Mouse (Mus musculus) forebrain, embryonic 11.5 days (tissue): ENCODE measurements around the gene Adprhl1. TPM values are rescaled to one million over a fixed set of nuclear protein-coding genes. Genes with fewer than 3 reads are reported as not detected.

Source experiments
- ATAC-seq: fragments of 200-750 bp; cut with Nextera tagmentation; replicated peaks from 2 replicates; pipeline ENCODE4 v1.8.0; 2017; ENCODE audit warnings: moderate TSS enrichment; ENCODE audit not compliant: low FRiP score
- DNase-seq: peaks from one replicate; pipeline ENCODE4 v3.0.0-alpha.2; 2017; ENCODE audit warnings: low spot score
- H3K27ac ChIP-seq: fragments of 300-500 bp; sonication (generic); 2 replicates; pipeline ENCODE4 v1.5.1; 2014; ENCODE audit warnings: low read depth, low read length
- H3K27me3 ChIP-seq: fragments of 300-500 bp; sonication (generic); 2 replicates; pipeline ENCODE4 v1.6.1; 2014; ENCODE audit warnings: mild to moderate bottlenecking, low read length, mixed read lengths; ENCODE audit not compliant: control insufficient read depth, insufficient read depth
- H3K36me3 ChIP-seq: fragments of 300-500 bp; sonication (generic); 2 replicates; pipeline ENCODE4 v1.6.1; 2014; ENCODE audit warnings: mild to moderate bottlenecking, low read length, moderate library complexity, mixed read lengths; ENCODE audit not compliant: control insufficient read depth, insufficient read depth
- H3K4me1 ChIP-seq: fragments of 300-500 bp; sonication (generic); replicated peaks from 2 replicates; pipeline ENCODE4 v1.6.1; 2014; ENCODE audit warnings: low read length, mixed read lengths; ENCODE audit not compliant: control insufficient read depth, insufficient read depth
- H3K4me2 ChIP-seq: fragments of 300-500 bp; sonication (generic); 2 replicates; pipeline ENCODE4 v1.6.1; 2014; ENCODE audit warnings: low read depth, mild to moderate bottlenecking, low read length, moderate library complexity, mixed read lengths; ENCODE audit not compliant: severe bottlenecking
- H3K4me3 ChIP-seq: fragments of 300-500 bp; sonication (generic); 2 replicates; pipeline ENCODE4 v1.5.1; 2014; ENCODE audit warnings: low read depth, low read length
- H3K9ac ChIP-seq: fragments of 300-500 bp; sonication (generic); 2 replicates; pipeline ENCODE4 v1.6.1; 2014; ENCODE audit warnings: low read length
- H3K9me3 ChIP-seq: fragments of 300-500 bp; sonication (generic); 2 replicates; pipeline ENCODE4 v1.6.1; 2016; ENCODE audit warnings: low read length, mixed read lengths; ENCODE audit not compliant: control insufficient read depth
- WGBS: fragments of 180-500 bp; shearing (Covaris S2); extraction: QIAGEN DNeasy Blood & Tissue Kit; methylation state at CpG from one replicate; pipeline ENCODE4 v1.1.7; 2014; 5-methylcytosine and 5-hydroxymethylcytosine counted together
- polyA plus RNA-seq: library from polyadenylated mRNA; unstranded; fragments of >200 nt; fragmentation: Nextera tagmentation; extraction: Ambion mirVana; gene quantifications from 2 replicates; pipeline ENCODE4 v1.2.1, GENCODE M21; 2014

Adprhl1 gene
- polyA plus RNA-seq: not detected in 2 replicates

DNA sequence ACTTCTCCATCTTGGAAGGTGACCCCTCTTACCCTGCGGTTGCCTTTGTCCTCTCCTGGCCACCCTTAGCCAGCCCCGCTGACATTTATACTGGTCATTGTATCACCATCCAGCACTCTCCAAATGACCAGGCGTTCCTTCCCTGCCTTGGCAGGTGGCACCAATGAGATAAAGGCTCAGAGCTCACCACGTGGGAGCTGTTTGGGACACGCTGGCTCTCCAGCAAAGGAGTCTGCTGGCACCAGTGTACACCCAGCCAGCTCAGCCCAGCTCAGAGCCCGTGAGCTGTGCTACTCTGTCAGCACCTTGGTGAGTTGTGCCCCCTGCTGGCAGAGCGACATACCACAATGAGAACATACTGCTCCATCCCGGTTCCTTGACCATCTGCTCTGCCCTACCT lies at the start of gene Adprhl1:
TSS of gene Adprhl1 (minus strand) at position 144 of the 400 bp plus-strand sequence.
- H3K4me2 ChIP-seq: no peak within 1 kb of the TSS
- H3K4me1 ChIP-seq: no peaks in the 10 kb centered on the region
- no peak within 1 kb of the TSS for H3K27ac ChIP-seq
- H3K27me3 ChIP-seq: no peaks in the 10 kb centered on the region
- ATAC-seq: peak; percentile 44; the same call in 1 of the 2 replicates
- H3K4me3 ChIP-seq: no peak within 1 kb of the TSS
- DNase-seq: peak; percentile 78
- H3K36me3 ChIP-seq: no peaks in the 10 kb centered on the region
- H3K9me3 ChIP-seq: no peaks in the 10 kb centered on the region
- 41% methylated on average over 8 of the region's 8 CpGs for WGBS
- H3K9ac ChIP-seq: no peak within 1 kb of the TSS

DNA sequence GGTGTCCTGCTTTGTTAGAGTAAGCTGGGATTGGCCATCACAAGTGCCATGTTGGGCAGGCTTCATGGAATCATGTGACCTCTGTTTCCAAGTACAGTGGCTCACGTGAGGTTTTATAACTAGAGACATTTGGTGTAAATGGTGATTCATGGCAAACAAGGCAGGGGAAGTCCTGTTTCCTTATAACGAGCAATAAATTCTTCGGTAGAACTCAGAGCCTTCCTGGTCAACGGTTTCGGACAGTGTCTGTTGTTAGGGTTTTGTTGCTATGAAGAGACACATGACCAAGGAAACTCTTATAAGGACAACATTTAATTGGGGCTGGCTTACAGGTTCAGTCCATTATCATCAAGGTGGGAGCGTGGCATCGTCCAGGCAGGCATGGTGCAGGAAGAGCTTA lies 47.1 kb upstream of the Adprhl1 start:
- Histone ChIP-seq H3K27me3 (no peaks in the 10 kb centered on the region), H3K36me3 (peaks cover 11% of the 10 kb centered on the region; the same call in 1 of the 2 replicates), H3K9ac (no peak overlapping the region), H3K4me3 (no peak overlapping the region), H3K9me3 (no peaks in the 10 kb centered on the region), H3K4me1 (no peaks in the 10 kb centered on the region), H3K4me2 (no peak overlapping the region), H3K27ac (no peak overlapping the region)
- 97% methylated on average over 7 of the region's 7 CpGs for WGBS
- DNase-seq (no peak), ATAC-seq (no peak)

DNA sequence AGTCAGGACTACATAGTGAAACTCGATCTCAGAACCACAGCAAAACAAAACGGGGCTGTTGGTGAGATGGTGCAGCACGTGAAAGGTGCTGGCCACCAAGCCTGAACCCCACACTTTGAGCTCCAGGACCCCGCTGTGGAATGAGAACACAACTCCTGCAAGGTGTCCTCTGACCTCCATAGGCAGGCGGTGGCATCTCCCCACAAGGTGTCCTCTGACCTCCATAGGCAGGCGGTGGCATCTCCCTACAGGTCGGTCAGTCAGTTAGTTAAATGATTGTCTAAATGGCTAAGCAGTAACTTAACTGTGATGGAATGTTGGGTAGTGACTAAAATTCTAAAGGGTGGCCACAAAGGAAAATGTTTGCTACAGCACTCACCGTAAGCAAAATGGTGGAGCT lies 45.6 kb upstream of the Adprhl1 start:
- Histone ChIP-seq H3K36me3 (peaks cover 11% of the 10 kb centered on the region; the same call in 1 of the 2 replicates), H3K4me2 (no peak overlapping the region), H3K27ac (no peak overlapping the region), H3K9me3 (no peaks in the 10 kb centered on the region), H3K4me3 (no peak overlapping the region), H3K9ac (no peak overlapping the region), H3K4me1 (no peaks in the 10 kb centered on the region), H3K27me3 (no peaks in the 10 kb centered on the region)
- WGBS: 96% methylated on average over 8 of the region's 8 CpGs
- ATAC-seq (no peak), DNase-seq (no peak)

DNA sequence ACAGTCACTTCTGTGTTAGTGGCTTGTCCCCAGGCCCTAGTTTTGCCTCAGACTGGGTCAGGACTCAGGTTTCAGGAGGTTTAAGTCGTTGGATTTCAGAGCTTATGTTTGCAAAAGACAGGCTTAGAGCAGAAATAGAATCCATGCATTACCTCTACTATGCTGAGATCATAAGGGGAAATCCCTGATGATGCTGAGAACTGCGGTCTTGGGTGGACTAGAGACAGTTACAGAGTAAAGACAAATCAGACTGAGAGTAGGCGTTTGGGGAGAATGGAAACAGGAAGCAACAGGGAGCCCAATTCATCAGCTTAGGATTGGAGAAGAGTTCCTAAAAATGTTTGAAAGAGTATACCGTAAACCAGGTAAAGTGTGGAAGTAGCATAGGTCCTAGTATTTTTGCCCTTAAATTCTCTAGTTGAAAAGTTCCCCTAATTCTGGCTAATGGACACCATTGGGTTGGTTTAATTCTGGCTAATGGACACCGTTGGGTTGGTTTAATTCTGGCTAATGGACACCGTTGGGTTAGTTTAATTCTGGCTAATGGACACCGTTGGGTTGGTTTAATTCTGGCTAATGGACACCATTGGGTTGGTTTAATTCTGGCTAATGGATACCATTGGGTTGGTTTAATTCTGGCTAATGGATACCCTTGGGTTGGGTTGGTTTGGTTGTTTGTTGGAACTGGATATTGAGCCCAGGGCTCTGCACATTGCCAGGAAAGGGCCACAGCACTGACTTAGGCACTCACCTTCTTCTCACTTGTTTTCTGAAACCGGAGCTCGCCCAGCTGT lies 39.9 kb upstream of the Adprhl1 start:
- H3K9me3 ChIP-seq: no peaks in the 10 kb centered on the region
- no peak for ATAC-seq
- 94% methylated on average over 9 of the region's 9 CpGs for WGBS
- no peak overlapping the region for H3K4me2 ChIP-seq
- no peak overlapping the region for H3K9ac ChIP-seq
- no peak overlapping the region for H3K4me3 ChIP-seq
- no peak for DNase-seq
- H3K27me3 ChIP-seq: no peaks in the 10 kb centered on the region
- no peak overlapping the region for H3K27ac ChIP-seq
- peaks cover 3% of the 10 kb centered on the region; the same call in 1 of the 2 replicates for H3K36me3 ChIP-seq
- H3K4me1 ChIP-seq: peaks cover 2% of the 10 kb centered on the region; the same call in 1 of the 2 replicates

DNA sequence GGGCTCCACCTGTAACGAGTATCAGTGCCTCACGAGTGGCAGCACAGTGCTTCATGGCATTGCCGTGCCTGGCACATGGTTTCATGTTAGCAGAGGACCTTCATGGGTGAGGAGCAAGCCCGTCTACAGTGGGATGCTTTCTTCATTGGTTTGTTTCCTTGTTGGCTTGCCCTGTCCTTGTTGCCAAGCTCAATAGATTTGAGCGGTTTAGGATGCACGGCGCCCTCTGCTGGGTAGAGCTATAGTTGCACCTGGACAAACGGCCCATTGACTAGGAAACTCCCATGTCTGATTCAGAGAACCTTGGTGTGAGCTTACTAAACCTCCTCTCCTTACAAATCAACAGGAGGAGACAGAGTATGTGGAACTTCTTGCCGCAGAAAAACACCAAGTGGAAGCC lies 38.4 kb upstream of the Adprhl1 start:
- 24% methylated on average over 9 of the region's 9 CpGs for WGBS
- Histone ChIP-seq H3K9me3 (no peaks in the 10 kb centered on the region), H3K4me2 (no peak overlapping the region), H3K4me3 (no peak overlapping the region), H3K4me1 (peaks cover 5% of the 10 kb centered on the region; the same call in 1 of the 2 replicates), H3K36me3 (peaks cover 3% of the 10 kb centered on the region; the same call in 1 of the 2 replicates), H3K27me3 (no peaks in the 10 kb centered on the region), H3K27ac (no peak overlapping the region), H3K9ac (no peak overlapping the region)
- ATAC-seq (no peak), DNase-seq (peak; percentile 87)

DNA sequence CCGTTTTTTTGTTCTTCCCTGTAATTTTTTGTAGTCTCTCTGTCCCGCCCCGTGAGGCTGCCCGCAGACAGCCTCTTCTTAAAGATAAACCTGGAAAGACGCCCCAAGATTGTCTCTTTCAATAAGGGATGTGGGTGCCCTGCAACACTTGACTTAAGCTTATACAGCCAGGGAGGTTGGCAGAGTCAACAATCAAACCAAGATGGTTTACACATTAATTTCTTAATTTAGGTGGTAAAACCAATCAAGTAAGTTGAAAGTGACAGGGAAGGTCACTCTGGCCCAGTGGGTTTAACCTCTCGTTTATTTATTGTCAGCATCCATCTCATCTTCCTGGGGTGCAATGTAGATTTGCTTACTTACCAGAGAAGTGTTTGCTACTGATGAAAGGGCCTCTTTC lies 34.7 kb upstream of the Adprhl1 start:
- H3K9me3 ChIP-seq: no peaks in the 10 kb centered on the region
- H3K9ac ChIP-seq: peak overlapping the region; percentile 81
- WGBS: 5% methylated on average over 6 of the region's 6 CpGs
- peak overlapping the region; percentile 90 for H3K4me2 ChIP-seq
- no peak overlapping the region for H3K27ac ChIP-seq
- no peaks in the 10 kb centered on the region for H3K27me3 ChIP-seq
- H3K36me3 ChIP-seq: no peaks in the 10 kb centered on the region; the same call in 1 of the 2 replicates
- peak overlapping the region; percentile 61 for H3K4me3 ChIP-seq
- DNase-seq (no peak), ATAC-seq (no peak)
- H3K4me1 ChIP-seq: peaks cover 5% of the 10 kb centered on the region; the same call in 1 of the 2 replicates

DNA sequence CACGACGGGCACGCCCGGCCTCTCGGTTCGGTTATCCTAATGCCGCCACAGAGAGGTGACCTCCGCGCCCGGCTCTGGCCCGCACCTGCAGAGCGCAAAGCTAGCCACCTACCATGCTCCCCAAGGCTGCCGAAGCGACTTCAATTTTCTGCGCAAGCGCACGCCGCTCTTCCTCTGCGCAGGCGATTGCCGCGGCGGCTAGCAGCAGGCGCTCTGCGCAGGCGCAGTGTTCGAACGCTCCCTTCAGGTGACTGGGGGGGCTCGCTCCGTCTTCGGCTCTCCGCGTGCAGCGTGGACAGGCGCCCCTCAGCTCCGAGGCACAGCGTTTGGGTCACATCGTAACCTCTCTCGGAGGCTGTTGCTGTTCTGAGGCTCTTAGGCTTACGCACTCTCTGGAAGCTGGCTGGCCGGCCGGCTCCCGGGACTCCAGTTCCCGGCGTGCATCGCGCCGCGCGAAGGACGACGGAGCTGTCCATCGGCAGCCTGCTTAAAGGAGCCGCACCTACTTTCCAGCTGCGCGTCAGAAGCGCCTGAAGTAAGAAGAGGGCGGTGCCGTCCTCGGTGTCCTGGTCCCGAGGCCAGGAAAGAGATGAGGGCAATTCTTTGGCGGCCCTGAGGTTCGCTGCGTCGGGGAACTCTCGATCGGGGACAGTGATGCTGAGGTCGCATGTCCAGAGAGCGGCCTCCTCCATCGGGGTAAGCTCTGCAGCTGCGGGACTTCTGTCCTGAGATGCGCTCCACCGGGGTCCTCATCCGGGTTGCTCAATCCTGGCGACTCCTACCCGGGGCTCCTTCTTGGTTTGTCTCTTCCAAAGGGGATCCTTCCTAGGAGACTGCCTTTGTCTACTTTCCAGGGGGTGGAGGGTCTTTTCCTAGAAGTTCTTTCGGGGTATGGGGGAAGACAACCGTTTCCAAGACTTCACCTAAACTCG lies 34.0 kb upstream of the Adprhl1 start, which contains the start of the genes Dcun1d2 and Tmco3:
TSS of gene Dcun1d2 (minus strand) at position 440 of the 932 bp plus-strand sequence.
TSS of gene Tmco3 (plus strand) at position 499 of the 932 bp plus-strand sequence.
- Histone ChIP-seq H3K4me1 (peaks cover 5% of the 10 kb centered on the region; the same call in 1 of the 2 replicates), H3K27me3 (no peaks in the 10 kb centered on the region), H3K4me2 (peak within 1 kb of the TSS; percentile 90), H3K4me3 (peak within 1 kb of the TSS; percentile 61), H3K9me3 (no peaks in the 10 kb centered on the region; the same call in 1 of the 2 replicates), H3K9ac (peak within 1 kb of the TSS; percentile 81), H3K36me3 (no peaks in the 10 kb centered on the region; the same call in 1 of the 2 replicates), H3K27ac (peak within 1 kb of the TSS; percentile 85)
- DNase-seq (peak; percentile 95), ATAC-seq (peak; percentile 91)
- under 1% methylated on average over 79 of the region's 79 CpGs for WGBS

DNA sequence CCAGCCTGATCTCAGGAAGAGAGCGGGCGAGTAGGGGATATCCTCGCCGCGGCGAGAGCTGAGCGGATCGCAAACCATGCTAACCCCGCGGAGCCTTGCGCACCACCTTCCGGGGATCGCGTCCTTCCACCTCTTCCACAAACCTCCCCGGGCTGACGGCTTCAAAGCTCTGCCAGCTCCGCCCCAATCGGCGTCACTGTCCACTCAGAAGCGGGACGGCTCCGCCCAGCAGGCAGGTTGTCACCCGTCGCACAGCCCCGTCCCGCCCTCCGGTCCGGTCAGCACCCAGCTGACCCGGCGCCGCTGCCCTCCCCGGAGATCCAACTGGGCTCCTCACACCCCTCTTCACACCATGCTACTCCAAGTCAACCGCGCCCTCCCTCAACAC lies 33.3 kb upstream of the Adprhl1 start:
- WGBS: under 1% methylated on average over 33 of the region's 34 CpGs
- H3K36me3 ChIP-seq: no peaks in the 10 kb centered on the region; the same call in 1 of the 2 replicates
- H3K27ac ChIP-seq: peak overlapping the region; percentile 85
- DNase-seq: peak; percentile 90
- H3K4me2 ChIP-seq: peak overlapping the region; percentile 90
- H3K4me1 ChIP-seq: peaks cover 5% of the 10 kb centered on the region; the same call in 1 of the 2 replicates
- no peaks in the 10 kb centered on the region; the same call in 1 of the 2 replicates for H3K9me3 ChIP-seq
- peak; percentile 80; the same call in 1 of the 2 replicates for ATAC-seq
- H3K4me3 ChIP-seq: peak overlapping the region; percentile 61
- no peaks in the 10 kb centered on the region for H3K27me3 ChIP-seq
- peak overlapping the region; percentile 81 for H3K9ac ChIP-seq
